Mouse (Mus musculus): ENCODE measurements at regions not wholly inside any gene's neighbourhood (a gene's known extent, or its start where the extent isn't known, plus 50 kb on each side); places are given as distances from the start of the nearest gene placed in this dataset.
"Not testable (repeated sequence)": the region's sequence is repeated elsewhere in the genome, so short reads cannot be mapped to it uniquely, and the experiment has no call there.

GRCm38 (mm10) chr13:20039590-20039989 is 50.8 kb upstream of the Elmo1 start:
- no peak for DNase-seq

DNA sequence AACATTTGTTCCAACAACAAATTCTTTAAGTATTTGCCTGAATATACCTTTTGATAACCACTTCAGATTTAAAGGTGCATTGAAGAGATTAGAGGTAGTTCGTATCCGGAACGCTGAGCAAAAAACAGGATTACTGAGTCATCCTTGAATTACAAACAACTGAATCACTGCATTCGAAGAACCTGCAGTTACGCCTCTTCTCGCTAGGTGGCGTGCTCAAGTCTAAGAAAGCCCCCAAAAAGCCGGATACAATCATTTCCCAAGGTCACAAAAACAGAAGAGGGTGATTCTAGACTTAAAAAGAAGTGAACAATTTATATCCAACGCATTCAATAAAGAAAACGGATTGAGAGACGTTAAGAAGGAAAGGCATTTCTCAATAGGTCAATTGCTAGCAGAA is 51.9 kb upstream of the Elmo1 start:
- DNase-seq: peak; percentile 18

DNA sequence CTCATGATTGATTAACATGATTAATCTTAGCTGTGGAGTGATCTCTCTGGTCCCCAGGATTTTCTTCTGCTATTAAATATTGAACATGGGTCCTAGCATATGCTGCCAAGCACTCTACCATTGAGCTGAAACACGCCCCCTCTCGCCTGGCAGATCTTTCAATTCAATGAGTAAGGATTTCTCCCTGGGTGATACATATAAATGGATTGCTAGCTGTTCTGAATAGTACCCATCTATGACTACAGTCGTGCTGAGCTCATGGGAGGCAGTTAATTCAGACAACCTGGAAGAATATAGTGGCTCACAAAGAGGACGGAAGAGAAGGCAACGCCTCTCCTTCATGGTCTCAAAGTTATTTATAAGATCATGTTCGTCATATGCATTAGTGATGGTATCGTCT is 53.0 kb upstream of the Elmo1 start:
- peak; percentile 20 for DNase-seq

DNA sequence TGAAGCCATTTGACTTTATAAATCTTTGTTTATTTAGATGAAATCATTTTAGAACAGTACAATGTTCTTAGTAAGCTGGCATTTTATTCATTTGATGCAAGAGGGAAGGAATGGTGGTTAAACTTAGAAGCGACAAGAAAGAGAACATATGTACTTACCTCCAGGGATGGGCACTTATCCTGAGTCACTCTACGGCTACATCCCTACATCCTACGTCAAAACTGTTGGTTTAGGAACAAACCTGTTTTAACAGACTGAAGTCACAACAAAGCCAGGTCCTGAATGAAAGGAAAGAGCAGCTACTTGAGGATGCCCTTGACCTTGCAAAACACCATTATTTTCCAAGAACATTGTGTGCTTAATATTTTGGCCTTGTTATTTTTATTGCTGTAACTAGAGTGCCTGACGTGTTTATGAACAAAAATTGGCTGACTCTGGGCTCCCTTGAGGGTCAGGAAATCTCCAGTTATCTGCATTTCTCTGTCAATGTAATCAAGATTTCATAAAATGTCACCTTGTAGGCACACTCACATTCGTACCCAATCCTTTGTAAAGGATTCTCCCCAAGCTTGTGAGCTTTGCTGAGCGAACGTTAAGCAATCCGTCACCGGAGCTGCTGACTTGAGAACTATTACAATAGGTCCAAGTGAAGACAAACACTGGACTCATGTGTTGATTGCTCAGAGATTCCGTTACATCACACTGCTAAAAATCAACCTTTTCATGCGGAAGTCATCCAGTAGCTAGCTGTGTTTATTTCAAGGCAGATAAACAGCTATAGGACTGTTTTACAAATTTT is 56.3 kb upstream of the Elmo1 start:
- no peak for DNase-seq

- DNase-seq: no peak
Observed at GRCm38 (mm10) chr13:20031660-20032059, 58.7 kb upstream of the Elmo1 start.

- no peak for DNase-seq
Observed at GRCm38 (mm10) chr13:20031082-20031481, 59.3 kb upstream of the Elmo1 start.

GRCm38 (mm10) chr13:20026612-20027011 is 63.8 kb upstream of the Elmo1 start:
- DNase-seq: no peak

DNA sequence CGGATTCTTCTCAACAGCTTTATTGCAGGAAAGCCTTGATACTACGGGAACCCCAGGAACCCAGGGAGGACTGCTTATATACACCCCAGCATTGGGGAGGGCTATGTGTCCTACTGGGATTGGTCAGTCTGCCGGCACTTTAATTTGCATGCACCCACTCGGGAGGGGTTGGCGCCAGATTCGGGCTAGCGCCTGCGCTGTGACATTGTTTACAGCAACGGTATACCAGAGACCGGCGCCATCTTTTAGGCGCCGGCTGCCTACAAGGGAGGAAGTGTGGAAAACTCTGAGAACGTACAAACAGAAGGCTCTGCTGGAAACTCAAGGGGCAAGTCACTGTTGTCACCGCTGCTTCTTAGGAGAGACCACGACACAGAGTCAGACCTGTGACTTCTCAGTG is 73.9 kb upstream of the Elmo1 start:
- DNase-seq: not testable (repeated sequence)

DNA sequence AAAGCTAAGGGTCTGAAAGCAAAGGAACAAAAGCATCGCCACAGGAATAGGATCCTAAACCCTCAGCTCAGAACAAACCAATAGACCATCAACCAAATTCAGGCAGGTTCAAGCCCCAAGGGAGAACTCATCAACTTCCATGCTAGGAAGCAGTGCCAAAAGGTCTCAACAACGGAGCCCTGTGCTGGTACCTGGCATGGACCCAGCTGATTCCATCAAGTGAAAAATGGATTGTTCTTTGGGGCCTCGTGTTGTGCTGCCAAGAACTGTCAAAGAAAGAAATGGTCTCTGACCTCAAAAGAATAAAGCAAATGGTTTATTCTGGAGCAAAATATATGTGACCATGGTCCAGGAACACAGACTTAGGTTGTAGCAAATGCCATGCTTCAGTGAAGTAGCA is 77.8 kb upstream of the Elmo1 start:
- DNase-seq: peak; percentile 11

DNA sequence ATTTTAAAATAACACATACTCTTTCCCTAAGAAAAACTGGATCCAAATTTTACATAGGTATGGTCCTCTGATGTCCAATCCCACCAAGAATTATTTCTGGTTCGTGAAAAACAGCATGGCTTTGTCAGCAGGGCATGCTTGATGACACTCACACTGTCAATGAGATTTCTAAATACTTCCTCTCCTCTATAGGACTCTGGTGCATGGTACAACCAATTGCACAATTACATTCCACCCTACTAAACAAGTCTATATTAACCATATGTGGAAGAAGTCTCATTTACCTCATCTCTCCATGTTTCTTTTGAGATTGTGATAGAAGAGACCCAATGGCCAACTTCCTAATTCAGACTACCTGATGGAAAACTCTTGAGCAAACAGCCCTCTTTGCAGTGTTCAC is 81.2 kb upstream of the Elmo1 start:
- DNase-seq: no peak

GRCm38 (mm10) chr13:20007561-20007960 is 82.8 kb upstream of the Elmo1 start:
- DNase-seq: no peak

GRCm38 (mm10) chr13:19997606-19998005 is 92.8 kb upstream of the Elmo1 start:
- DNase-seq: no peak

DNA sequence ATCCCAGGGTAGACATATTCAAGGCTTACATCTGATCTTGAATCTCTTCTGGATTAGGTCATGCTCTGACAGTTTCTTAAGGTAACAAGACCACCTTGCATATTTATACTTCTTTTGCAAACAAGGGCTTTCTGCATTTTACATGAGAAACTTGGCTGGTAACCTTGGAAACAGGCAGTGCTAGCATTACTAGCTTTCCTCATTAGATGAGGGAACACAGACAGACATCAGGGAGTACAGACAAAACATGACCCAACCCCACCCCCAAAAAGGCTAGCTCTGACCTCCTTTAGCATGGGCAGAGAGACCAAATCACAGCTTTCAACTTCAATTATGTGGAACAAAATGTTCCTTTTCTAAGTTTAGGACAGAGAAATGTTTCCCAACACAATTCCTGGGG is 114.8 kb upstream of the Elmo1 start:
- DNase-seq: no peak

GRCm38 (mm10) chr13:19966566-19966965 is 123.8 kb upstream of the Elmo1 start:
- no peak for DNase-seq

DNA sequence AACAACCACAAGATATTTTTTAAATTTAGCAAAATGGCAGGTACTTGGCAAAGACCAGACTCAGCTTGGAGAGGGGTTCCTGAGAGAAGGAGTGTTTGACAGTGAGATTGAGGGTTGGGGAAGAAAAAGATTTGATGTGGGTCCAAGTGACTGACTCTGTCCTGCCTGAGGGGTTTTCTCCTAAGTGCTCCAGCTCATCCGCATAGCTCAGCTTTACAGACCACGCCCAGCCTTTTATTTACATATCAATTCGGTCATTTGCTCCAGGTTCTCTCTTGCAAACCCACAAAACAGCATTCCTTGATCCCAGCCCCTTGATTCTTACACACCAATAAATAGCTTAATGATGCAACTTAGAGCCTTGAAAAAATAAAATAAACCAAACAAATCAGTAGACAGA is 127.4 kb upstream of the Elmo1 start:
- no peak for DNase-seq

DNA sequence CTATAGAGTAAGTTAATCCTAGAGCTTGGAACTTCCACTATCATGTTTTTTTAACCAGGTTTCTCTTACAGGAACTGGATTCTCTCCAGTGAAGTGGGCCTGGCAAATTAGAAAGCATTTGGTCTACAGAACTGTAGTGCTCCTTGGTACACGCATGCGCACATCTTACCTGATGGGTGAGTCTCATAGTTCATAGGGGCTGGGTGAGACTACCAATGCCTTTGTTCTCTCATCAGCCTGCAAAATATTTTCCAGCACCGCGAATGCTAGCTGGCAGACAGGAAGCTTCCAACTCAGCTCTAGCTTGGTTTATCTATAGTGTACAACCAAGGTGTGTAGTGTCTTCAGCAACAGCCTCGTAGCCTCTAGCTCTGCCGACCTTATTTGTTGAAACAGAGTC is 104.7 kb upstream of the Gpr141 start:
- DNase-seq: no peak

DNA sequence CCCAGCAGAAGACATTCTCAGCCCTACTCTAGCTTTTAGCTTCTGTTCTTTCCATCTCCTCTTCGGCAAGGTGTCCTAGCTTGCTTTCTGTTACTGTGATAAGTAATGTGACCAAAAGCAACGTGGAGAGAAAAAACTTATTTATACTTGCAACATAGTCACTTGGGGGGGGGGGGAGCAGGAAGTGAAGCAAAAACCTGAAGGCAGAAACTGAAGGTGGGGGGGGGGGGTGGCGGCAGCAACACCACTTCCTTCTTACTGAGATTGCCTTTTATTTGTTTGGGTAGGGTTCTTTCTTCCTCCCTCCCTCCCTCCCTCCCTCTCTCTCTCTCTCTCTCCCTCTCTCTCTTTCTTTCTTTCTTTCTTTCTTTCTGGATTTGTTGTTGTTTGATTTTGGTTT is 103.8 kb upstream of the Gpr141 start:
- DNase-seq: no peak

GRCm38 (mm10) chr13:19921084-19921827 is 97.2 kb upstream of the Gpr141 start:
- peak; percentile 14 for DNase-seq

DNA sequence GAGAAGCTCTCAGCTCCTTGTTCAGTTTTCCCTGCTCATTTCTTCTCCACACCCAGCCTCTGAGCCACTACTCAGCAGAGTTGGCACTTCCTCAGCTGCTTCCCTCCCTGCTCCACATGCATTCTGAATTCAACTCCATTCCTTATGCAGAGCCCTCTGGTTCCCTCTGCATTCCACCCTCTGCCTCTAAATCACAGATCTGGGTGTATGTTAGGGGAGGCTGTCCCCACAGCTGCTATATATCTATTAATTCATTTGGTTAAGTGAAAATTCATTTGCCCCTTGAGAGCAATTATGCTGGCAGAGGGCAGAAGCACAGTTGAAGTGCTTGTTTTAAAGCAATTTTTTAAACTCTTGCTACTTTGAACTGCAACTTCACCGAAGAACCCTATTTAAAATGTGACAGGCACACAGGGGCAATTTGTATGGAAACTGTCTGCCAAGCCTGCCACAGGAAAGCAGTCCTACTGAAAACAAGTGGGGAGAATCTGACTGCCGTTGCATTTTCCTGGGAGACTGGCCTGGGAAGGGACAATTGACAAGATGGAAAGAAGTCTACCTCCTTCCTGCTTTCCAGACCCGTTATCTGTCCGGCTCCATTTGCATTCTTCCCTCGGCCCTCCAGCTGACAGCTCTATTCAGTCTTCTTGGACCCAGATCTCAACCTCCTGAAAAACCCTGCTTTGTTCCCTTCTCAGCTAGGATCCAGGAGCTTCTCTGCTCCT is 88.0 kb upstream of the Gpr141 start:
- DNase-seq: no peak

DNA sequence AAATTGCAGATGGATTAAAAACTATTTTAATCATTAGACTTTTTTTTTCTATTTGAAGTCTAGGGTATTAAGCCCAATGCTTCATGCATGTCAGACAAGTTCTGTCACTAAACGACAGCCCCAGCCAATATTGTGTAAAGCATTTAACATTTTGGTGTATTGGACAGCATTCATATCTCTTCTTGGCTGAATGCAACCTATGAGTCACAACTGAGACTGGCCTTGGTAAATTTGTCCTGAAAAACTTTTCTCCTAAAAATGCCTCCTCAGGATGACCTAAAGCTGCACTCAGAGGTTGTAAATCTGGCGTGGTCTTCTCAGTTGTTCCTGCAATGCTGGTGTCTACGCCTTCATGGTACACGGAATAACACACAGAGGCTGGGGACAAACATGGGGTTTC is 78.7 kb upstream of the Gpr141 start:
- no peak for DNase-seq

DNA sequence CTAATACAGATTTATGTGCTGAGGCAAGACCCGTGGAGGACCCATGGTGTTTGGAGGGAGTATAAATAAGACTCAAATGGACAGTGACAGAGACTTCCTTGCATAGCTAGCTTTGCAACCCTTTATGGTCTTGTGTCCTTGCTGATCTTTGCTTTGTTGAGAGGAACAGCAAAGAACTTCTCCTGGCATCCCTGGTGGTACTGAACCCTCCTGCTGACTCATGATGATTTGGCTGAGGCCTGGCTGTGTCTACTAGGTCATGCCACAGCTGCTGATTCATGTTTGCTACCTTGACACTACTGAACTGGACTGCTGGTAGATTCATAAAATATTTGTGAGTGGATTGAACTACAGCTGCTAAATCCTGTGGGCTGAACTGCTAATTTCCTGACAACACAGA is 73.1 kb upstream of the Gpr141 start:
- DNase-seq: no peak

DNA sequence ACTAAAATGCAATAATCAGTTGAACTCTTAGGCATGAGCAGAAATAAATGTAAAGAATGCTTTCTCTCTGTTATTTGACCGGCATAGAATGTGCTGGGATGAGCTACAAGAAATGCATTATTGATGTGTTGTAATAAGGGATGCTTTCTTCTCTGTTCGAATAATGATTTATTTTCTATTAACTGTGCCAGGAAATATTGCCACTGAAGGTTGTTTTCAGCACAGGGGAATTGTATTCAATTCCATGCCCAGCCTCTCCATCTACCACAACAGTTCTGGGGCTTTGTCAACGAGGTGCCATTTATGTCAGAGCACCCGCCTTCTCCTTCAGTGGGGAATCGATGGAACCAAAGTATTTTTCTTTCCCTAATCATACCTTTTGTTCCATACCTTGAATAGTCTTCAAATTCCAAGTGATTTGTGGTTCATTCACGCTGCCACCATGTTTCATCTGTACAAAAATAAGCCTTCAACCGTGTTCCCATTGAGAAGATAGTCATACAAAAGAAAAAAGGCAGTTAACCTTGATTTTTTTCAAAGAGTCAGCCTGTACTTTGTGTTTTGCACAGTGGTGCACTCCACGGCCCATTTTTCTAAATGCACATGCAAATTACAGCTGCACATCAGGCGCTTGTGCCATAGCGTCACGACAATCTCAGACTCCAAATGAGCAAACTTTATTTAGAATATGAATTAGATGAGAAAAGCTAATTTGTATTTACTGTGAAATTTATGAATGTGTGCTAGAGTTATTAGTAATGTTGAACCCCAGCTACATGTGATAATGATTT is 65.1 kb upstream of the Gpr141 start:
- DNase-seq: no peak
